Mouse (Mus musculus) kidney, embryonic 15.5 days (tissue): ENCODE measurements at regions not wholly inside any gene's neighbourhood (a gene's known extent, or its start where the extent isn't known, plus 50 kb on each side); places are given as distances from the start of the nearest gene placed in this dataset.

Source experiments
- ATAC-seq: fragments of 200-750 bp; cut with Nextera tagmentation; replicated peaks from 2 replicates; pipeline ENCODE4 v1.8.0; 2017; ENCODE audit warnings: moderate TSS enrichment; ENCODE audit not compliant: low FRiP score
- H3K27ac ChIP-seq: fragments of 300-500 bp; sonication (generic); 2 replicates; pipeline ENCODE4 v1.5.1; 2015; ENCODE audit warnings: mild to moderate bottlenecking, inconsistent platforms
- H3K27me3 ChIP-seq: fragments of 300-500 bp; sonication (generic); 2 replicates; pipeline ENCODE4 v1.6.1; 2015; ENCODE audit warnings: inconsistent platforms
- H3K36me3 ChIP-seq: fragments of 300-500 bp; sonication (generic); 2 replicates; pipeline ENCODE4 v1.6.1; 2015; ENCODE audit warnings: inconsistent platforms
- H3K4me1 ChIP-seq: fragments of 300-500 bp; sonication (generic); 2 replicates; pipeline ENCODE4 v1.6.1; 2015; ENCODE audit warnings: inconsistent platforms
- H3K4me2 ChIP-seq: fragments of 300-500 bp; sonication (generic); 2 replicates; pipeline ENCODE4 v1.6.1; 2015; ENCODE audit warnings: moderate library complexity, mild to moderate bottlenecking, inconsistent platforms
- H3K4me3 ChIP-seq: fragments of 300-500 bp; sonication (generic); replicated peaks from 2 replicates; pipeline ENCODE4 v1.5.1; 2015; ENCODE audit warnings: mild to moderate bottlenecking, inconsistent platforms
- H3K9ac ChIP-seq: fragments of 300-500 bp; sonication (generic); 2 replicates; pipeline ENCODE4 v1.6.1; 2015; ENCODE audit warnings: mild to moderate bottlenecking, inconsistent platforms
- H3K9me3 ChIP-seq: fragments of 300-500 bp; sonication (generic); replicated peaks from 2 replicates; pipeline ENCODE4 v1.6.1; 2016; ENCODE audit warnings: inconsistent platforms
- WGBS: fragments of 180-500 bp; shearing (Covaris S2); methylation state at CpG from one replicate; pipeline ENCODE4 v1.1.7; 2015; ENCODE audit warnings: mixed read lengths; 5-methylcytosine and 5-hydroxymethylcytosine counted together

GRCm38 (mm10) chr10:83906751-83907150, 184.1 kb downstream of the 1500009L16Rik start:
- no peaks in the 10 kb centered on the region for H3K9me3 ChIP-seq
- no peaks in the 10 kb centered on the region for H3K27me3 ChIP-seq
- no peak overlapping the region for H3K27ac ChIP-seq
- H3K4me3 ChIP-seq, result no peak overlapping the region
- 75% methylated on average over 8 of the region's 8 CpGs for WGBS
- ATAC-seq, result no peak
- H3K9ac ChIP-seq, result no peak overlapping the region
- H3K4me2 ChIP-seq, result no peak overlapping the region
- H3K36me3 ChIP-seq, result no peaks in the 10 kb centered on the region
- H3K4me1 ChIP-seq, result no peaks in the 10 kb centered on the region

- Histone ChIP-seq H3K9me3 (no peaks in the 10 kb centered on the region), H3K9ac (no peak overlapping the region), H3K27me3 (no peaks in the 10 kb centered on the region), H3K4me1 (peaks cover 20% of the 10 kb centered on the region), H3K36me3 (no peaks in the 10 kb centered on the region), H3K4me2 (no peak overlapping the region), H3K4me3 (no peak overlapping the region), H3K27ac (no peak overlapping the region)
- no peak for ATAC-seq
- 89% methylated on average over 10 of the region's 10 CpGs for WGBS
Observed at GRCm38 (mm10) chr10:83910649-83911370, 188.1 kb downstream of the 1500009L16Rik start.

GRCm38 (mm10) chr10:83914401-83915132, 191.9 kb downstream of the 1500009L16Rik start:
- Histone ChIP-seq H3K27ac (peak overlapping the region; percentile 82), H3K9ac (no peak overlapping the region), H3K4me2 (peak overlapping the region; percentile 31), H3K36me3 (no peaks in the 10 kb centered on the region), H3K4me3 (no peak overlapping the region), H3K27me3 (no peaks in the 10 kb centered on the region), H3K9me3 (no peaks in the 10 kb centered on the region), H3K4me1 (peaks cover 24% of the 10 kb centered on the region)
- 7% methylated on average over 12 of the region's 12 CpGs for WGBS
- ATAC-seq, result peak; percentile 90

GRCm38 (mm10) chr10:83915133-83915730, 192.6 kb downstream of the 1500009L16Rik start:
- Histone ChIP-seq H3K27ac (peak overlapping the region; percentile 82), H3K4me1 (peaks cover 24% of the 10 kb centered on the region), H3K27me3 (no peaks in the 10 kb centered on the region), H3K4me2 (peak overlapping the region; percentile 31), H3K36me3 (no peaks in the 10 kb centered on the region), H3K9me3 (no peaks in the 10 kb centered on the region), H3K4me3 (no peak overlapping the region), H3K9ac (no peak overlapping the region)
- ATAC-seq, result peak; percentile 35; the same call in 1 of the 2 replicates
- WGBS, result 12% methylated on average over 9 of the region's 9 CpGs

GRCm38 (mm10) chr10:83926990-83927389, 204.3 kb downstream of the 1500009L16Rik start:
- WGBS, result 42% methylated on average over 4 of the region's 4 CpGs
- H3K36me3 ChIP-seq, result no peaks in the 10 kb centered on the region
- H3K4me3 ChIP-seq, result no peak overlapping the region
- no peak overlapping the region for H3K4me2 ChIP-seq
- H3K9ac ChIP-seq, result no peak overlapping the region
- H3K9me3 ChIP-seq, result no peaks in the 10 kb centered on the region
- no peaks in the 10 kb centered on the region for H3K27me3 ChIP-seq
- 0 out of 2 replicates have a peak, but pooled peaks cover 6% of the 10 kb centered on the region for H3K4me1 ChIP-seq
- no peak overlapping the region for H3K27ac ChIP-seq
- ATAC-seq, result no peak

GRCm38 (mm10) chr10:83927554-83927953, 204.9 kb downstream of the 1500009L16Rik start:
- Histone ChIP-seq H3K27ac (no peak overlapping the region), H3K4me1 (0 out of 2 replicates have a peak, but pooled peaks cover 6% of the 10 kb centered on the region), H3K4me2 (no peak overlapping the region), H3K9ac (no peak overlapping the region), H3K9me3 (no peaks in the 10 kb centered on the region), H3K4me3 (no peak overlapping the region), H3K36me3 (no peaks in the 10 kb centered on the region), H3K27me3 (no peaks in the 10 kb centered on the region)
- ATAC-seq, result no peak
- 82% methylated on average over 2 of the region's 2 CpGs for WGBS

GRCm38 (mm10) chr10:83931758-83932157, 209.1 kb downstream of the 1500009L16Rik start:
- H3K9me3 ChIP-seq, result no peaks in the 10 kb centered on the region
- no peak overlapping the region for H3K27ac ChIP-seq
- no peak overlapping the region for H3K4me3 ChIP-seq
- 0 out of 2 replicates have a peak, but pooled peaks have one; percentile 26 for ATAC-seq
- H3K36me3 ChIP-seq, result no peaks in the 10 kb centered on the region
- 73% methylated on average over 3 of the region's 3 CpGs for WGBS
- H3K27me3 ChIP-seq, result no peaks in the 10 kb centered on the region
- H3K4me2 ChIP-seq, result no peak overlapping the region
- H3K9ac ChIP-seq, result no peak overlapping the region
- 0 out of 2 replicates have a peak, but pooled peaks cover 6% of the 10 kb centered on the region for H3K4me1 ChIP-seq

- WGBS, result 75% methylated on average over 7 of the region's 7 CpGs
- ATAC-seq, result no peak
Observed at GRCm38 (mm10) chr10:83933201-83933600, 210.5 kb downstream of the 1500009L16Rik start.

GRCm38 (mm10) chr10:83934498-83934897, 211.8 kb downstream of the 1500009L16Rik start:
- H3K36me3 ChIP-seq, result no peaks in the 10 kb centered on the region
- H3K27ac ChIP-seq, result no peak overlapping the region
- WGBS, result 35% methylated on average over 3 of the region's 3 CpGs
- no peaks in the 10 kb centered on the region for H3K27me3 ChIP-seq
- H3K9ac ChIP-seq, result no peak overlapping the region
- no peak overlapping the region for H3K4me3 ChIP-seq
- H3K4me2 ChIP-seq, result no peak overlapping the region
- no peaks in the 10 kb centered on the region for H3K9me3 ChIP-seq
- ATAC-seq, result peak; percentile 67
- peaks cover 10% of the 10 kb centered on the region; the same call in 1 of the 2 replicates for H3K4me1 ChIP-seq

More at GRCm38 (mm10) chr10:83933201-83933600, 210.5 kb downstream of the 1500009L16Rik start:
- Histone ChIP-seq H3K9me3 (no peaks in the 10 kb centered on the region), H3K27ac (no peak overlapping the region), H3K27me3 (no peaks in the 10 kb centered on the region), H3K4me2 (no peak overlapping the region), H3K9ac (no peak overlapping the region), H3K4me3 (no peak overlapping the region), H3K36me3 (no peaks in the 10 kb centered on the region), H3K4me1 (peaks cover 10% of the 10 kb centered on the region; the same call in 1 of the 2 replicates)

- H3K4me3 ChIP-seq, result no peak overlapping the region
- H3K4me2 ChIP-seq, result no peak overlapping the region
- ATAC-seq, result no peak
- H3K9ac ChIP-seq, result no peak overlapping the region
- H3K4me1 ChIP-seq, result peaks cover 7% of the 10 kb centered on the region; the same call in 1 of the 2 replicates
- H3K27me3 ChIP-seq, result no peaks in the 10 kb centered on the region
- 0 out of 2 replicates have a peak overlapping the region, but pooled peaks have one; percentile 32 for H3K27ac ChIP-seq
- no peaks in the 10 kb centered on the region for H3K9me3 ChIP-seq
- WGBS, result 43% methylated on average over 9 of the region's 9 CpGs
- H3K36me3 ChIP-seq, result no peaks in the 10 kb centered on the region
Observed at GRCm38 (mm10) chr10:83937168-83937567, 214.5 kb downstream of the 1500009L16Rik start.

- ATAC-seq, result no peak
- H3K9me3 ChIP-seq, result no peaks in the 10 kb centered on the region
- H3K27me3 ChIP-seq, result no peaks in the 10 kb centered on the region
- no peak overlapping the region for H3K9ac ChIP-seq
- peaks cover 4% of the 10 kb centered on the region; the same call in 1 of the 2 replicates for H3K4me1 ChIP-seq
- H3K4me2 ChIP-seq, result no peak overlapping the region
- H3K36me3 ChIP-seq, result no peaks in the 10 kb centered on the region
- WGBS, result 64% methylated on average over 3 of the region's 3 CpGs
- no peak overlapping the region for H3K27ac ChIP-seq
- no peak overlapping the region for H3K4me3 ChIP-seq
Observed at GRCm38 (mm10) chr10:83942101-83942500, 219.4 kb downstream of the 1500009L16Rik start.

GRCm38 (mm10) chr10:83944158-83944557, 221.5 kb downstream of the 1500009L16Rik start:
- 89% methylated on average over 1 of the region's 1 CpGs for WGBS
- no peaks in the 10 kb centered on the region for H3K36me3 ChIP-seq
- no peak overlapping the region for H3K4me3 ChIP-seq
- no peaks in the 10 kb centered on the region for H3K9me3 ChIP-seq
- no peak overlapping the region for H3K9ac ChIP-seq
- ATAC-seq, result no peak
- H3K4me2 ChIP-seq, result no peak overlapping the region
- no peaks in the 10 kb centered on the region for H3K27me3 ChIP-seq
- no peaks in the 10 kb centered on the region for H3K4me1 ChIP-seq
- no peak overlapping the region for H3K27ac ChIP-seq
